Mouse (Mus musculus) neural tube, embryonic 10.5 days (tissue): ENCODE measurements around the gene Armh2.

ENCODE experiments used
- DNase-seq: peaks from one replicate; pipeline ENCODE4 v3.0.0-alpha.2; 2017; ENCODE audit warnings: low spot score; ENCODE audit errors: extremely low spot score

Gene Armh2

GRCm38 (mm10) chr13:24741028-24741427 is at the start of gene Armh2:
Gene Armh2, plus strand, starts transcription at chr13:24741232.
- no peak for DNase-seq

- no peak for DNase-seq
Measured at GRCm38 (mm10) chr13:24693312-24693711, 47.7 kb upstream of the Armh2 start.

GRCm38 (mm10) chr13:24698746-24699145 is 42.3 kb upstream of the Armh2 start:
- no peak for DNase-seq

- no peak for DNase-seq
Measured at GRCm38 (mm10) chr13:24702128-24702527, 38.9 kb upstream of the Armh2 start.

DNA sequence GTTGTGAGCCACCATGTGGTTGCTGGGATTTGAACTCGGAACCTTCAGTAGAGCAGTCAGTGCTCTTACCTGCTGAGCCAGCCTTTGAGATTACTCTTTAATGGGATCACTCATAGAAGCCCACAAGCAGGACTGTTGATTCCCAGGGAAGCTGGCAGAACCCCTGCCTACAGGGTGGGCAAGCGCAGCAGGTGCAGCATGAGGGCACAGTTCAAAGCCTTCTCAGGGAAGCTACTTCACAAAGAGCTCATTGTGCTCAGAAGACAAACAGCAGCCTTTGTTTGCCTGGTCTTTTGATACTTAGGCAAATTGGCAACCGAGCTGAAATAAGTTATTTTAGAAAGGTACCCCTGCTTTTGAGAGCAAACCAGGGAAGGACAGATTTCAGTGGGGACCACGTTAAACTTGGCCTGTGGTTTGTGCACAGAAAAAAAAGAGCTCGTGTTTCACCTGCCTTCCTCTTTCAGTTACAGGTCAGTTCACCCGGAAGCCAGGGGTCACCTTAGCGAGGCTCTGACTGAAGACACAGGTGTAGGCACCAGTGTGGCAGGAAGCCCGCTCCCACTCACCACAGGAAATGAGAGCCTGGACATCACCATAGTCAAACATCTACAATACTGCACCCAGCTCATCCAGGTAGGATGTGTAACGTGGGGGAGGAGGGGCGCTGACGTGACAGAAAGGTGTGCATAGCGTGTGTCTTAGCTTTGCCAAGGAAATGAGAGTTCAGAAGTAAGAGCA is 31.2 kb upstream of the Armh2 start:
- no peak for DNase-seq

DNA sequence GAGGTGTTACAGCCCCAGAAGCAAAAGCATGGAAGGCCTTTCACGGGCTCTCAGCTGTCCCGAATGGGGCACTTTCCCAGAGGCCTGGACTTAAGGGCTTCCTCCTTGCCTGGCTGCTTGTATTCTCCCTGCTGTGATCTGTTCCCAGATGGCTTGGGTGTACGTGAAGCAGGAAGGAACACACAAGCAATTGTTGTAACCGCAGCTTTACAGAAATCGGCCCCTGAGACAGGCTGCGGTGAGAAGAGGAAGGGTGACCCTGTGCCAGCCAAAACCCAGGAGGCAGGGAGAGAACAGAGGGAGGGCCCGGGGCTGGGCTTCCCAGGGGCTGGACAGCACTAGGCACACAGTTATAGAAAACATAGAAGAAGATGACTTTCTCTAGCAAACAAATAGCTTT is 30.1 kb upstream of the Armh2 start:
- no peak for DNase-seq

DNA sequence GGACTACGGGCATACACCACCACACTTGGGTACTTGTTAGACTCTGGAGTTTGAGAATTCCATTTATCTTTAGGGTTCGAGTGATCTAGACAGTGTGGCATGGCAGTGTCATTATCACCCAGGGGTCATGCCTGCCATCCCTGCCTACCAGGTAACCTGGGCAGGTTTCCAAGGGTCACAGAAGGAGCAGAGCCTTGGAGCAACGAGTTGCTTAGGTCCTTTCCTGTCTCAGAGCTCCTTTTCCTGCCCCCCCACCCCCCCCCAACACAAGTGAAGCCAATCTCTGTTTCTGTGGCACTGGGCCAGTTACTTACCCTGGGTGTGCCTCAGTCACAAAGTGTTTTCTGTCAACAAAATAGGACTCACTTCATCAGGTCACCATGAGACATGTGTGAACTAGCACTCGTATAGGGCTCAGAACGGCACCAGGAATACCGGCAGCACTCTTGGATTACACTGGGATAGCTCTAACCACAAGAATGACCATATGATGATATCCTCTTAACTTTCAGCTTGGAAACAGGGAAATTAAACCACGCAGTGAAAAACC is 28.4 kb upstream of the Armh2 start:
- DNase-seq: no peak

- DNase-seq: peak; percentile 89
Measured at GRCm38 (mm10) chr13:24713434-24714000, 27.5 kb upstream of the Armh2 start.

DNA sequence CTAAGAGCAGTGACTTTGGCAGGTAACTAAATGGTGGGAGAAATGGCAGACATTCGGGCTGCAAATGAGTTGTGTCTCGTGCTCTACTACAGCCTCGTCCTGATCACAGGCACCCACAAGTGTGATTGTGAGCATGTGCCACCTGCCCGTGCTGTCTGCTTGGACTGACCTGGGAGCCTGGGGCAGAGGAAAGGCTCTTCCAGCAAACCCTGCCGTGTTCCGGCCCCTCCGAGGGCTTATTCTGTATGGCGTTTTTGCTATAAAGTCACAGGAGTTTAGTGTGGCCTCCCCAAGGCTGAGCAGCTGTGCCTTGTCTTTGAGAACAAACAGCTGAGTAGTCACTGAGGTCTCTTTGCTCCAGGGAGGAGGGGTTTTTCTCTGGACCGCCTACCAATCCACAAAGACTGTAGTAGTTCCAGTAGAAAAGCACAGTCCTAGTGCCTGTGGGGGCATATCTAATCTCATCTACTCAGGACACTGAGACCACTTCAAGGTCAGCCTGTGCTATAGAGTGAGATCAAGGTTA is 26.6 kb upstream of the Armh2 start:
- DNase-seq: no peak

GRCm38 (mm10) chr13:24715601-24716000 is 25.4 kb upstream of the Armh2 start:
- no peak for DNase-seq

- DNase-seq: no peak
Measured at GRCm38 (mm10) chr13:24716441-24716840, 24.6 kb upstream of the Armh2 start.

DNA sequence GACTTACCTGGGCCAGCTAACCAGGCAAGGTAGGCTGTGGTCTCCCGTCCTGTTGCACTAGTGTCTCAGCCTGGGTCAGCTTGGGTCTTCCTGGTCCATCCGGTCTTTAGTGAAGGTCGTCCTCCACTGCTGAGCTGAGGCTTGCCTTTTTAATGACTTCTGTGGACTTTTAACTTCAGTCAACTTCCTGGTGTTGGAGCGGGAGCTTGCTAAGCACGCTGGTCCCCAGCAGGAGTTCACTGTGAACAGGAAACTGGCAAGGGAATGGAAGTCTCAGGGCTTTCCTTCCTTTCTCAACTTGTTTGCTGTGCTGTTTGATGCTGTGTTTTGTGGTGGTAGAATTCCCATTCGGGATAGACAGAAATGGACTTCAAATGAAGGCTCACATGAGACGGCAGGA is 23.4 kb upstream of the Armh2 start:
- DNase-seq: no peak

DNA sequence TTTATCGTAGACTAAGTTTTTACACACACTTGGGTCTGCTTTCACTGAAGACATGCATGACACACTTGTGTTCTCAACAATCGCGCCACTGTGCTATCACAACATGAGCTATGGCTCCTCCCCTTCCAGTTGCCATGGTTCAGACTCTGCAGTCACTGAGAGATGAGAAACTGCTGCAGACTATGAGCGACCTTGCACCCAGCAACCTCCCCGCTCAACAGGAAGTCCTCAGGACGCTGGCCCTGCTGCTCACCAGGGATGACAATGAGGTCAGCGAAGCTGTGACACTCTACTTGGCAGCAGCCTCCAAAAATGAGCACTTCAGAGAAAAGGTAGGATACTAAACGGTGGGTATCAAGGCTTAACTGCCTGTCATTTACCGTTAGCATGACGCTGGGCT is 19.5 kb upstream of the Armh2 start:
- no peak for DNase-seq

DNA sequence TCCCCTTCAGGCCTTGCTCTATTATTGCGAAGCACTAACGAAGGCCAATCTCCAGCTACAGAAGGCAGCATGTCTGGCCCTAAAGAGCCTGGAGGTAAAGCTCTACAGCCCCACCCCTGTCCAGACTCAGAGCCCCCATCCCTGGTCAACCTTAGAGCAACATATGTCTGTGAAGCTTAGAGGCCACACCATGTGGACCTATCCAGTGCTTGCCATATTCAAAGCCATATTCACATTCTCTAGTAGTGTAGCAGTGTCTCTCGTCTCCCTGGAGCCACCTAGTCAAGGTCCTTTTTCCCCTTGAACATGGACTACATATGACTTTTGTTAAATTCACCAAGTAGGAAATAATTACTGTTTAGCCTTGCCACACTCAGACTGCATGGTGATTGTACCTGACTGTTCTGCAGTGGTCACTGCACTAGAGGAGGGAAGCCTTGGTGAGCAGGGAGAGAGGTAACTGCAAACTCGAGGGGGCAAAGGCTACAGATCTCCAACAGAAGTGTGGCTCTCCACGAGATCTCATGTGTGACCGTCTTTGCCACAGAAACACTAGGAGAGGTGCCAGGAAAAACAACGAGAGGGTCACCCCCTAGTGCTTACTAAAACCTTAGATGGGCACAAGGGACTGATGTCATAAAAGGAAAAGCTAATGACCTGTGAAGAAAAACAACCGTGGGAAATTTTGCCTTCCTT is 17.2 kb upstream of the Armh2 start:
- no peak for DNase-seq

DNA sequence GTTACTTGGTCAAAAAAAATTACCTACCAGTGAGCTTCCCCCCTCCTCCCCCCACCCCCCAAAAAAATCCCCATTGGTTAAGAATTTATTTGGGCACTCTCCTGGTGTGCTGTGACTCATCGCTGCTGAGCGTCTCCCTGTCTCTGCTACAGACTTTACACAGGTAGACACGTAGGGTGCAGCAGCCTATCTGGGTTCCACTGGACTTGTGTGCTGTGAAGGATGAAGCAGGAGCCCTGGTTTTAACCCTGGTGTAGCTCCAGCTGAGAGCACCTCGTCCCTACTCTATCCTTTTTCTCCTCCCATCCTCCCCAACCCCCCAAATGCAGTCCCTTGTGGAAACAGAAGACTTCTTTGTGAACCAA is 16.7 kb upstream of the Armh2 start:
- no peak for DNase-seq

DNA sequence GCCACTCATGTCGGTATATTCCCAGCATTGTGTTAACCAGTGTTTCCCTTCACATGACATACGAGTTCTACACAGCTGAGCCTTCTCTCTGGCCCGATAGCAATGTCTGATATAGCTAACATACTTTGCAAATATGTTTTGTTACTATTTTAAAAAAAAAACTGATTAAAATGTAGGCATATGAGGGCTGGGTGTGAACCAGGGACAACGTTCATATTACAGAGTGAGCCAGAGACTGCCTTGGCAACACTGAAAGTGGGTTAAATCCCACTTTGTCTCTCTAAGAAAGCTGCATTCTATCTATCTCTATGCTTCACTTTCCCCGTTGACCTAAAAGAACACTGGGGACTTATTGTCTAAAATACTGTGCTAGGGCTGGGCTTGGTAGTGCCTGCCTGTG is 11.9 kb upstream of the Armh2 start:
- no peak for DNase-seq

GRCm38 (mm10) chr13:24734502-24734901 is 6.5 kb upstream of the Armh2 start:
- no peak for DNase-seq

DNA sequence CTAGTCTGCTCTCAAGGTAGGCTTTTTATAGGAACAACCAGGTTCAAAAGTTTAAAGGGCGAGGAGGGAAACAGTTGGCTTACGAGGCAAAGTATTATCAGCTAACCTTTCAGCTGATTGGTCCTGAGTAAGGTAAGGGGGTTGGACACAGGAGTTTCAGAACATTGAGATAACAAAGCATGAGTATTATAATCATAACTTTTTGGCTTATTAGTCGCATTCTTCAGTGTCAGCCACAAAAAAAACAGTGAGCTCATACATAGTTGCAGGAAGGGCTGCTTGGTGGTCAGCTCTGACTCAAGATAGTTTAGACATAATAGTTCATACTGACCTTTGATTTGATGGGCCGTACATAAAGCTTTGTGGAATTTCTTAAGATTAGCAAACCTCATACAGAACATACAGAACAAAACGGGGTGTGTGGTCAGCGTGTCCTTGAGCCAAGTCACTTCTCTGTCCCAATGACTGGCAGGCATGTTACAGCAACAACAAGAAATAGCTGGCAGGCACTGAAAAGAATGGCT is 5.4 kb upstream of the Armh2 start:
- DNase-seq: no peak

DNA sequence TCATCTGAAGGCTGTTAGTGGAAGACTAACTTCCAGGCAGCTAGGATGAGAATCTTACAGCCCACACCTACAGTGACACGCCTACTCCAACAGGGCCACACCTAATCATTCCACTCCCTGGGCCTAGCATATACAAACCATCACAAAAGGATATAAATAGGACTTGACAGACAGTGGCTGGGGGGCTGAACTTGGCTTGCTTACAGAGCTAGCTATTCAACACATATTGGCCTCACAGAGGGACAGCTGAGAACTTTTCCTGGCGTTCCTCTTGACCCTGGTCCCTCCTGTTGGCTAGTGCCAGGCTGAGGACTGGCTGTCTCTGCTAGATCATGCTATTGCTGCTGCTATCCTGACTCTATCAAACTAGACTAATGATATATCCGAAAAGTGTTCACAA is 6.8 kb downstream of the Armh2 start:
- DNase-seq: no peak

DNA sequence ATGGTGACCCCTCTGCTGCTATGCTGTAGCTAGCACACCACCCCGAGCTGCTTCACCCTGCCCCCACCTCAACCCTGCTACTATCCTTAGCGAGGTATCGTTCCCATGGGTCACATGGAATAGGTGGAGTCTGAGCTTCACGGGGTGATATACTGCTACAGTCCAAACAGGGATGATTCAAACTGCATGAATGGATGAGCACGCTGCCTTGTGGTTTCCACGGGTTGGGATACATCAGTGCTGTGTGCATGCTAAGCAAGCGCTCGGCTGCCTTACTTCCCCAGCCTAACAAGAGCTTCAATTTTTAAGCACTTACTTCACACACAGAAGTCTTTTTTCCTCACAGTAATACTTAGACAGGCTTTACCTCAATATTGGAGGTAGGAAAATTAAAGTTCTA is 9.8 kb downstream of the Armh2 start:
- DNase-seq: no peak

DNA sequence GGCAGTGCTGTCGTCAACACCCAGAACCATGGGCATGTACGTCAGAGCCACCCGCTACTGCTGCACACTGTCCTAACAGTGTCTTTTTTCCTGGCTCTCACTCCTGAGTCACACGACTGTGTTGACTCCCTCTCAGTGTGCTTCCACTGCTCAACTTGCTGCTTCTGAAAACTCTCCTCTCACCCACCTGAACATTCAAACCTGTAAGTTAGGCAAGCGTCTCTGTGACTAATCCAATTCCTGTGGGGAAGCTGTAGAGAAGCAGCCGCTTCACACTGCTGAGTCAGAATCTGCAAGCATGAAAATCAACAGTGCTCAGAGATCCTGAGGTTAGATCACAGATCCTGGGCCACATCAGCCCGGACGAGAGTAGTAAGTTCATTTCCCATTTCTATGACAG is 10.4 kb downstream of the Armh2 start:
- no peak for DNase-seq

DNA sequence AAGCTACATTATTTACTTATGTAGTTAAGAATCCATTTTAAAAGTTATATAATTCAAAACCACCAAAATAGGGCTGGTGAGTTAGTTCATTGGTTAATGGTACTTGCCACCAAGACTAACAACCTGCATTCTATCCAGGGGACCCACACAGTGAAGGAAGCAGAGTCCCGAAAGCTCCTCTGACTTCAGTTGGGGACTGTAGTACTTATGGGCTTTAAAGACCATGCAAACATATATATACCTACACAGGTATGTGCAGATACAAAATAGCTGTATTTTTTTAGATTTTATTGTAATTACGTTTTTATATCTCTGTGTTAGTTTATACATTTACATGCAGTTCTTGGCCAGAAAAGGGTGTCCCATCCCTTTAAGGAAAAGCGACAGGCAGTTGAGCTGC is 15.7 kb downstream of the Armh2 start:
- no peak for DNase-seq
